Mouse (Mus musculus) spleen, adult 2 months (tissue): Measurements from ENCODE around the gene Gm9639. TPM values are rescaled to one million over a fixed set of nuclear protein-coding genes. Genes with fewer than 3 reads are reported as not detected.
A peak's percentile ranks its signal among the peaks of the same experiment; 100 is the strongest.

ENCODE experiments used
- DNase-seq, 2 experiments: peaks; one replicate each; pipeline versions ENCODE4 v3.0.0 to v3.0.0-alpha.2; 2012 to 2021; ENCODE audit warnings: low spot score in 2 of 2, low read depth in 1 of 2
- H3K27ac ChIP-seq: fragments of 200-500 bp; 2 replicates; pipeline ENCODE4 v1.5.1; 2012; ENCODE audit warnings: low read length, inconsistent platforms; ENCODE audit not compliant: insufficient read depth
- H3K27me3 ChIP-seq: fragments of 200-500 bp; 2 replicates; pipeline ENCODE4 v1.6.1; 2012; ENCODE audit warnings: mild to moderate bottlenecking, moderate library complexity, low read length, inconsistent platforms; ENCODE audit not compliant: control insufficient read depth, insufficient read depth
- H3K36me3 ChIP-seq: fragments of 200-500 bp; 2 replicates; pipeline ENCODE4 v1.6.1; 2012; ENCODE audit warnings: mild to moderate bottlenecking, low read length, inconsistent platforms; ENCODE audit not compliant: control insufficient read depth, insufficient read depth
- H3K4me1 ChIP-seq: fragments of 200-500 bp; 2 replicates; pipeline ENCODE4 v1.6.1; 2011; ENCODE audit warnings: inconsistent platforms; ENCODE audit not compliant: control insufficient read depth, insufficient read depth, insufficient read length
- H3K4me3 ChIP-seq: fragments of 200-500 bp; 2 replicates; pipeline ENCODE4 v1.5.1; 2011; ENCODE audit warnings: mild to moderate bottlenecking, inconsistent platforms; ENCODE audit not compliant: insufficient read depth, insufficient read length; ENCODE audit errors: extremely low read depth
- CTCF ChIP-seq: fragments of 200-500 bp; IDR thresholded peaks from 2 replicates; pipeline ENCODE4 v1.5.1; 2011; ENCODE audit warnings: mild to moderate bottlenecking, inconsistent platforms; ENCODE audit not compliant: insufficient read depth, insufficient read length, insufficient replicate concordance; ENCODE audit errors: extremely low read depth
- POLR2A ChIP-seq: fragments of 200-500 bp; IDR thresholded peaks from 2 replicates; pipeline ENCODE4 v1.6.1; 2011; ENCODE audit warnings: low read depth, low read length, inconsistent platforms
- WGBS: fragments of 180-500 bp; shearing (Covaris S2); methylation state at CpG from one replicate; pipeline ENCODE4 v1.1.7; 2018; 5-methylcytosine and 5-hydroxymethylcytosine counted together
- polyA plus RNA-seq: library from polyadenylated mRNA; depleted of rRNA; stranded (reverse); fragments of >200 nt; gene quantifications from 2 replicates; pipeline ENCODE4 v1.2.3, GENCODE M21; 2012; rRNA removed

Gm9639 gene
- not detected in 2 replicates for polyA plus RNA-seq

GRCm38 (mm10) chr10:77794976-77795375 lies at the start of gene Gm9639:
Gene Gm9639, minus strand, starts transcription at chr10:77795076.
- no peak for TF ChIP-seq POLR2A
- no peak for TF ChIP-seq CTCF
- Histone ChIP-seq H3K27me3 (no peaks in the 10 kb centered on the region), H3K4me1 (no peaks in the 10 kb centered on the region), H3K36me3 (no peaks in the 10 kb centered on the region), H3K27ac (no peak within 1 kb of the TSS), H3K4me3 (no peak within 1 kb of the TSS)
- DNase-seq: no peak
- 66% methylated on average over 2 of the region's 2 CpGs for WGBS

GRCm38 (mm10) chr10:77839006-77839405 lies 44.1 kb upstream of the Gm9639 start:
- Histone ChIP-seq H3K4me3 (no peak overlapping the region), H3K4me1 (no peaks in the 10 kb centered on the region), H3K27me3 (no peaks in the 10 kb centered on the region), H3K36me3 (no peaks in the 10 kb centered on the region), H3K27ac (no peak overlapping the region)
- no peak for DNase-seq
- 71% methylated on average over 6 of the region's 6 CpGs for WGBS
- no peak for TF ChIP-seq CTCF
- TF ChIP-seq POLR2A: no peak

- no peak for TF ChIP-seq POLR2A
- no peak for TF ChIP-seq CTCF
- 68% methylated on average over 9 of the region's 9 CpGs for WGBS
- Histone ChIP-seq H3K4me3 (no peak within 1 kb of the TSS), H3K4me1 (no peaks in the 10 kb centered on the region), H3K27ac (no peak within 1 kb of the TSS), H3K27me3 (no peaks in the 10 kb centered on the region), H3K36me3 (no peaks in the 10 kb centered on the region)
- no peak for DNase-seq
These were observed 40.8 kb upstream of the Gm9639 start, which contains the start of gene Krtap10-10 for GRCm38 (mm10) chr10:77835647-77836046. Gene Krtap10-10, plus strand, starts transcription at chr10:77835947.

GRCm38 (mm10) chr10:77826951-77827350 lies 32.1 kb upstream of the Gm9639 start, which contains the start of gene Krtap10-4:
Gene Krtap10-4, minus strand, starts transcription at chr10:77827095.
- WGBS: 70% methylated on average over 6 of the region's 6 CpGs
- no peak for DNase-seq
- no peak within 1 kb of the TSS for H3K27ac ChIP-seq
- TF ChIP-seq POLR2A (no peak), CTCF (no peak)
- H3K4me1 ChIP-seq: no peaks in the 10 kb centered on the region
- no peaks in the 10 kb centered on the region for H3K36me3 ChIP-seq
- no peak within 1 kb of the TSS for H3K4me3 ChIP-seq
- H3K27me3 ChIP-seq: no peaks in the 10 kb centered on the region

- Histone ChIP-seq H3K27ac (no peak overlapping the region), H3K4me1 (no peaks in the 10 kb centered on the region), H3K4me3 (no peak overlapping the region), H3K27me3 (no peaks in the 10 kb centered on the region), H3K36me3 (no peaks in the 10 kb centered on the region)
- TF ChIP-seq CTCF (no peak), POLR2A (no peak)
- 72% methylated on average over 4 of the region's 4 CpGs for WGBS
- no peak for DNase-seq
These were observed 24.3 kb upstream of the Gm9639 start for GRCm38 (mm10) chr10:77819203-77819602.

GRCm38 (mm10) chr10:77818523-77818922 lies 23.6 kb upstream of the Gm9639 start:
- Histone ChIP-seq H3K27ac (no peak overlapping the region), H3K36me3 (no peaks in the 10 kb centered on the region), H3K4me3 (no peak overlapping the region), H3K4me1 (no peaks in the 10 kb centered on the region), H3K27me3 (no peaks in the 10 kb centered on the region)
- 97% methylated on average over 4 of the region's 4 CpGs for WGBS
- no peak for DNase-seq
- no peak for TF ChIP-seq POLR2A
- TF ChIP-seq CTCF: no peak

- TF ChIP-seq POLR2A (no peak), CTCF (peak; percentile 50; the same call in 1 of the 2 replicates)
- Histone ChIP-seq H3K27me3 (no peaks in the 10 kb centered on the region), H3K27ac (no peak overlapping the region), H3K4me3 (no peak overlapping the region), H3K36me3 (no peaks in the 10 kb centered on the region), H3K4me1 (no peaks in the 10 kb centered on the region)
- WGBS: 39% methylated on average over 5 of the region's 5 CpGs
- peak in 1 of 2 experiments; percentile 18 for DNase-seq
These were observed 20.6 kb upstream of the Gm9639 start for GRCm38 (mm10) chr10:77815514-77815913.
